Mouse (Mus musculus) inflammation-experienced regulatory T-cells (primary cell): ENCODE results near the gene Zscan4b. TPM values are rescaled to one million over a fixed set of nuclear protein-coding genes. Genes with fewer than 3 reads are reported as not detected.

Experiments used
- polyA plus RNA-seq, 2 experiments: library from polyadenylated mRNA; unstranded; fragments of 100-300 nt; shearing (Covaris generic); gene quantifications; one replicate each; pipeline ENCODE4 v1.2.1; 2017

The Zscan4b gene
- polyA plus RNA-seq, result not detected

DNA sequence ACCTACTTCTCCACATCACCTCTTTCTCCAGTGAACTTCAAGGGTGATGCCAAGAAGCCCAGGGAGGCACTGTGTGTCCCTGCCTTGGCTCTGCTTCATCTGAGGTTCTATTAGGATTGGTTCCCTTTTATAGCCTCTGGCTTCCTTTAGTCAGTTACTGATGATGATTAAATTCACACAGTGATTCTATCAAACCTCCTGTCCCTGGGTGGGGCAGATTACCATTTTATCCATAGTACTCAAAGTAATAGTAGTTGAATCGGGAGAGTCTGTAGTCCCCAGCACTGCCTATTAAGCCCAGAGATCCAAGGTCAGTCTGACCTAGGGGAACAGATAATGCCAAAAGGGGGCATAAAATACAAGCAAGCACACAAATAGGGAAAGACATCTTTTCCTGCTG, at the start of gene Zscan4b:
Gene Zscan4b, minus strand, starts transcription at position 101 of the 400 bp plus-strand sequence.

Other genes with a start within 250 kb of the Zscan4b start
- 1 to 10 TPM in 1 of 2 experiments, under 1 TPM in 1; 0.17 to 1.7 TPM for gene Nlrp4b, start 217.3 kb downstream of the Zscan4b start, polyA plus RNA-seq
- gene Vmn1r71, start 150.7 kb downstream of the Zscan4b start, polyA plus RNA-seq, result under 1 TPM in 1 of 2 experiments, not detected in 1; 0.20 TPM
- under 1 TPM; 0.08 to 0.43 TPM for gene Zscan4c, start 100.7 kb upstream of the Zscan4b start, polyA plus RNA-seq
- gene Zscan4-ps1, start 164.6 kb upstream of the Zscan4b start, polyA plus RNA-seq, result under 1 TPM in 1 of 2 experiments, not detected in 1; 0.14 TPM